Mouse (Mus musculus) cortical plate, adult 2 months (tissue): ENCODE measurements around the gene Sp100. TPM values are rescaled to one million over a fixed set of nuclear protein-coding genes. Genes with fewer than 3 reads are reported as not detected.

ENCODE experiments used
- H3K27ac ChIP-seq: fragments of 200-500 bp; 2 replicates; pipeline ENCODE4 v1.5.1; 2012; ENCODE audit warnings: low read length, control low read depth, inconsistent platforms; ENCODE audit not compliant: insufficient read depth
- H3K4me1 ChIP-seq: fragments of 200-500 bp; 2 replicates; pipeline ENCODE4 v1.6.1; 2011; ENCODE audit warnings: low read length; ENCODE audit not compliant: control insufficient read depth, insufficient read depth
- H3K4me3 ChIP-seq: fragments of 200-500 bp; 2 replicates; pipeline ENCODE4 v1.5.1; 2011; ENCODE audit warnings: mild to moderate bottlenecking, low read length, control low read depth; ENCODE audit not compliant: insufficient read depth
- CTCF ChIP-seq: fragments of 200-500 bp; IDR thresholded peaks from 2 replicates; pipeline ENCODE4 v1.5.1; 2011; ENCODE audit warnings: mild to moderate bottlenecking, control low read depth, low read length; ENCODE audit not compliant: insufficient read depth; ENCODE audit errors: extremely low read depth
- POLR2A ChIP-seq: fragments of 200-500 bp; IDR thresholded peaks from 2 replicates; pipeline ENCODE4 v1.6.1; 2011; ENCODE audit warnings: mild to moderate bottlenecking, low read length, control low read depth; ENCODE audit not compliant: insufficient read depth; ENCODE audit errors: extremely low read depth
- polyA plus RNA-seq: library from polyadenylated mRNA; depleted of rRNA; stranded (reverse); fragments of >200 nt; gene quantifications from 2 replicates; pipeline ENCODE4 v1.2.3, GENCODE M21; 2012

The Sp100 gene
- polyA plus RNA-seq, 1 experiment, result 7.9 TPM

- H3K4me1 ChIP-seq, result no peaks in the 10 kb centered on the region
- H3K4me3 ChIP-seq, result no peak overlapping the region
- H3K27ac ChIP-seq, result no peak overlapping the region
- TF ChIP-seq POLR2A (no peak), CTCF (no peak)
These were observed 84.7 kb downstream of the Sp100 start for GRCm38 (mm10) chr1:85734511-85734910.

GRCm38 (mm10) chr1:85735463-85736123 is 85.8 kb downstream of the Sp100 start:
- Histone ChIP-seq H3K4me3 (no peak overlapping the region), H3K27ac (peak overlapping the region; percentile 59; the same call in 1 of the 2 replicates)
- no peak for TF ChIP-seq CTCF
- no peak for TF ChIP-seq POLR2A

GRCm38 (mm10) chr1:85736355-85737184 is 86.8 kb downstream of the Sp100 start:
- Histone ChIP-seq H3K4me1 (no peaks in the 10 kb centered on the region), H3K27ac (no peak overlapping the region), H3K4me3 (no peak overlapping the region)
- TF ChIP-seq POLR2A (no peak), CTCF (peak; percentile 91)

More at GRCm38 (mm10) chr1:85735463-85736123, 85.8 kb downstream of the Sp100 start:
- no peaks in the 10 kb centered on the region for H3K4me1 ChIP-seq

GRCm38 (mm10) chr1:85739000-85739399 is 89.2 kb downstream of the Sp100 start:
- H3K4me1 ChIP-seq, result no peaks in the 10 kb centered on the region
- no peak overlapping the region for H3K4me3 ChIP-seq
- TF ChIP-seq POLR2A (no peak), CTCF (no peak)
- no peak overlapping the region for H3K27ac ChIP-seq

- Histone ChIP-seq H3K4me1 (no peaks in the 10 kb centered on the region), H3K4me3 (no peak overlapping the region), H3K27ac (no peak overlapping the region)
- TF ChIP-seq POLR2A, result no peak
- TF ChIP-seq CTCF, result no peak
These were observed 90.0 kb downstream of the Sp100 start for GRCm38 (mm10) chr1:85739819-85740218.

- TF ChIP-seq CTCF, result no peak
- no peak for TF ChIP-seq POLR2A
- no peak overlapping the region for H3K4me3 ChIP-seq
- H3K27ac ChIP-seq, result no peak overlapping the region
- H3K4me1 ChIP-seq, result no peaks in the 10 kb centered on the region
These were observed 91.1 kb downstream of the Sp100 start for GRCm38 (mm10) chr1:85740923-85741322.

GRCm38 (mm10) chr1:85742333-85742732 is 92.5 kb downstream of the Sp100 start:
- Histone ChIP-seq H3K27ac (no peak overlapping the region), H3K4me3 (no peak overlapping the region), H3K4me1 (no peaks in the 10 kb centered on the region)
- no peak for TF ChIP-seq CTCF
- no peak for TF ChIP-seq POLR2A

- no peaks in the 10 kb centered on the region for H3K4me1 ChIP-seq
- H3K4me3 ChIP-seq, result no peak overlapping the region
- TF ChIP-seq CTCF (no peak), POLR2A (no peak)
- H3K27ac ChIP-seq, result no peak overlapping the region
These were observed 93.2 kb downstream of the Sp100 start for GRCm38 (mm10) chr1:85742916-85743505.

- Histone ChIP-seq H3K4me3 (no peak overlapping the region), H3K4me1 (no peaks in the 10 kb centered on the region), H3K27ac (no peak overlapping the region)
- TF ChIP-seq CTCF (no peak), POLR2A (no peak)
These were observed 94.8 kb downstream of the Sp100 start for GRCm38 (mm10) chr1:85744539-85744938.
